Mouse (Mus musculus) G1E (cell line): ENCODE measurements around the gene Cacna1f. TPM values are rescaled to one million over a fixed set of nuclear protein-coding genes. Genes with fewer than 3 reads are reported as not detected.

Experiments
- ATAC-seq: 2 replicates; pipeline ENCODE4 v1.8.0; 2016; ENCODE audit warnings: mild to moderate bottlenecking; ENCODE audit not compliant: insufficient number of reproducible peaks, poor library complexity, low FRiP score, severe bottlenecking; ENCODE audit errors: extremely low read depth
- DNase-seq: peaks from one replicate; pipeline ENCODE4 v3.0.0; 2012; ENCODE audit warnings: low spot score
- H3K27me3 ChIP-seq: 2 replicates; pipeline ENCODE4 v1.6.1; 2012; ENCODE audit warnings: mild to moderate bottlenecking, low read length, inconsistent platforms; ENCODE audit not compliant: insufficient read depth
- H3K36me3 ChIP-seq: replicated peaks from 2 replicates; pipeline ENCODE3; 2012; ENCODE audit warnings: mild to moderate bottlenecking, inconsistent platforms
- H3K4me1 ChIP-seq: 2 replicates; pipeline ENCODE4 v1.6.1; 2012; ENCODE audit warnings: low read depth, low read length, inconsistent platforms, mixed read lengths; ENCODE audit not compliant: insufficient read depth
- H3K4me3 ChIP-seq: 2 replicates; pipeline ENCODE4 v1.5.1; 2012; ENCODE audit warnings: low read depth, mild to moderate bottlenecking, inconsistent platforms, low read length, moderate library complexity, mixed read lengths
- H3K9me3 ChIP-seq: replicated peaks from 2 replicates; pipeline ENCODE4 v1.6.1; 2012; ENCODE audit warnings: inconsistent platforms
- CTCF ChIP-seq: IDR thresholded peaks from 2 replicates; pipeline ENCODE4 v1.5.1; 2012; ENCODE audit warnings: low read depth, low read length, inconsistent platforms, mixed read lengths
- GATA1 ChIP-seq: IDR thresholded peaks from 2 replicates; pipeline ENCODE4 v1.6.1; 2012; ENCODE audit warnings: borderline replicate concordance, low read length, inconsistent platforms, mixed read lengths
- GATA2 ChIP-seq: IDR thresholded peaks from 2 replicates; pipeline ENCODE4 v1.6.1; 2012; ENCODE audit warnings: low read depth, low read length, inconsistent platforms, borderline replicate concordance
- POLR2AphosphoS5 ChIP-seq: IDR thresholded peaks from 2 replicates; pipeline ENCODE4 v1.6.1; 2012; ENCODE audit warnings: low read depth, low read length, inconsistent platforms; ENCODE audit not compliant: insufficient replicate concordance
- TAL1 ChIP-seq: conservative IDR thresholded peaks from 2 replicates; pipeline ENCODE4 v1.6.1; 2012; ENCODE audit warnings: low read depth, low read length, inconsistent platforms, mixed read lengths
- polyA plus RNA-seq: library from polyadenylated mRNA; stranded (reverse); fragments of >175 nt; gene quantifications from 2 replicates; pipeline ENCODE4 v1.2.3, GENCODE M21; 2012
- total RNA-seq, 2 experiments: library from RNA; stranded (forward) in 1 of 2; stranded (reverse) in 1 of 2; fragments of 200-1000 nt in 1 of 2; fragments of >200 nt in 1 of 2; fragmentation: Nextera tagmentation in 1 of 2; gene quantifications; 2 replicates each; pipeline ENCODE4 v1.2.3; 2014 to 2017

The Cacna1f gene
- total and polyA plus RNA-seq, 3 experiments = 0.45 to 0.68 (median 0.66) TPM

- TF ChIP-seq CTCF = no peak
- Histone ChIP-seq H3K4me3 (no peak overlapping the region), H3K36me3 (no peaks in the 10 kb centered on the region), H3K27me3 (peaks cover 15% of the 10 kb centered on the region; the same call in 1 of the 2 replicates), H3K9me3 (no peaks in the 10 kb centered on the region), H3K4me1 (no peaks in the 10 kb centered on the region)
- DNase-seq = no peak
- no peak for ATAC-seq
These were observed 3.8 kb downstream of the Cacna1f start for GRCm38 (mm10) chrX:7610536-7611258.

GRCm38 (mm10) chrX:7617889-7618551 is 11.1 kb downstream of the Cacna1f start:
- Histone ChIP-seq H3K27me3 (peaks cover 7% of the 10 kb centered on the region; the same call in 1 of the 2 replicates), H3K4me3 (no peak overlapping the region), H3K4me1 (no peaks in the 10 kb centered on the region), H3K36me3 (no peaks in the 10 kb centered on the region), H3K9me3 (no peaks in the 10 kb centered on the region)
- TF ChIP-seq GATA1 (no peak), GATA2 (no peak), POLR2AphosphoS5 (no peak), CTCF (no peak), TAL1 (no peak)
- ATAC-seq (no peak), DNase-seq (no peak)

- no peaks in the 10 kb centered on the region for H3K4me1 ChIP-seq
- no peak for ATAC-seq
- no peaks in the 10 kb centered on the region for H3K36me3 ChIP-seq
- TF ChIP-seq GATA1 (no peak), CTCF (no peak), POLR2AphosphoS5 (no peak), TAL1 (no peak), GATA2 (no peak)
- no peak for DNase-seq
- peaks cover 5% of the 10 kb centered on the region; the same call in 1 of the 2 replicates for H3K27me3 ChIP-seq
- H3K9me3 ChIP-seq = no peaks in the 10 kb centered on the region
- H3K4me3 ChIP-seq = no peak overlapping the region
These were observed 25.7 kb downstream of the Cacna1f start for GRCm38 (mm10) chrX:7632560-7632959.

GRCm38 (mm10) chrX:7635101-7635500 is 28.2 kb downstream of the Cacna1f start:
- DNase-seq (no peak), ATAC-seq (no peak)
- Histone ChIP-seq H3K27me3 (peaks cover 10% of the 10 kb centered on the region; the same call in 1 of the 2 replicates), H3K4me3 (no peak overlapping the region), H3K36me3 (no peaks in the 10 kb centered on the region), H3K9me3 (no peaks in the 10 kb centered on the region), H3K4me1 (0 out of 2 replicates have a peak, but pooled peaks cover 6% of the 10 kb centered on the region)
- TF ChIP-seq GATA2 (no peak), GATA1 (no peak), TAL1 (no peak)

- DNase-seq = peak; percentile 64
- Histone ChIP-seq H3K9me3 (no peaks in the 10 kb centered on the region), H3K4me3 (peak within 1 kb of the TSS; percentile 42; the same call in 1 of the 2 replicates), H3K27me3 (peaks cover 13% of the 10 kb centered on the region), H3K4me1 (peaks cover 11% of the 10 kb centered on the region; the same call in 1 of the 2 replicates), H3K36me3 (no peaks in the 10 kb centered on the region)
- ATAC-seq = peak; percentile 28; the same call in 1 of the 2 replicates
- no peak for TF ChIP-seq GATA2
- TF ChIP-seq GATA1 = no peak
- TF ChIP-seq POLR2AphosphoS5 = no peak
- TF ChIP-seq TAL1 = no peak
- no peak for TF ChIP-seq CTCF
These were observed 31.7 kb downstream of the Cacna1f start, which contains the start of gene Syp for GRCm38 (mm10) chrX:7638401-7639091. Syp (plus strand) TSS chrX:7638471.
